Mouse (Mus musculus) ovary, adult 18-20 months (tissue): ENCODE data around the gene Btd.

Source experiments
- DNase-seq: peaks from one replicate; pipeline ENCODE4 v3.0.0; 2022; ENCODE audit warnings: low spot score, mixed read lengths

The Btd gene

DNA sequence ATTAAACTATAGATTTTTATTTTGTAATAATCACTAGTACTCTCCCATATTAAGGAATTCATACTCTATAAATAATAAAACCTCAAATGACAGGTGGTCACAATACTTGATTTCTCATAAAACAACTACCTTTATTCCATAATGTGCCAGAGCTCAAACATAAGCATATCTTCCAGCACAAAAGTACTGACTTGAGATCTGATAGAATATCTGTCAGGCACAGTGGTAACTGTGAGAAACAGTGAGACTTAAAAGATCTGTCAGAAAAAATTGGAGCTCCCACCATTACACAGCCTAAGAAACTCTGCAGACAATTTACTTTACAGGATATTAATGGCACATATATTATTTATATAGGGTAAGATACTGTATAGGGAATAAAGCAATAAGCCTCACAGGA is 74.8 kb downstream of the Btd start:
- no peak for DNase-seq

DNA sequence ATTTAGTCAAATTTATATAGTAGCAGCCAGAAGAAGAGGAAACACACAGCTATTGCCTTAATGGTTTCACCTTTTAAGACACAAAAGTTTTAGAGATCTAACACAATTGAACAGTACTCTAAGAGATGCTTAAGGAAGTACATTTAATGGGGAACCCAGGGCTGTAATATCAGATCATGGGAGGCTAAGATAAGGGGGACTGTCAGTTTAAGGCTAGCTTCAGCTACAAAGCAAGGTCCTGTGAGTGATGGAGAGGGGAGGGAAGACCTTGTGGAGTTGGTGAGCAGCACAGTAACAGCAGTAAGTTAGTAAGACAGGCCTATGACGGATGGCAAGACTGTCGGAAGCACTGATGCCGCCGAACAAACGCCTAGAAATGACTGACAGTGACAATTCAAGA is 76.5 kb downstream of the Btd start:
- DNase-seq = no peak
